Mouse (Mus musculus) embryonic facial prominence, embryonic 12.5 days (tissue): ENCODE measurements around the gene Olfr76. TPM values are rescaled to one million over a fixed set of nuclear protein-coding genes. Genes with fewer than 3 reads are reported as not detected.
"Not testable (repeated sequence)": the region's sequence is repeated elsewhere in the genome, so short reads cannot be mapped to it uniquely, and the experiment has no call there.

Experiments
- ATAC-seq: fragments of 200-750 bp; cut with Nextera tagmentation; 2 replicates; pipeline ENCODE4 v1.8.0; 2017; ENCODE audit not compliant: insufficient number of reproducible peaks, insufficient read depth, low FRiP score, low TSS enrichment
- H3K27ac ChIP-seq: fragments of 300-500 bp; sonication (generic); 2 replicates; pipeline ENCODE4 v1.5.1; 2016; ENCODE audit warnings: mild to moderate bottlenecking
- H3K27me3 ChIP-seq: fragments of 300-500 bp; sonication (generic); 2 replicates; pipeline ENCODE4 v1.6.1; 2016; ENCODE audit warnings: mild to moderate bottlenecking, moderate library complexity
- H3K36me3 ChIP-seq: fragments of 300-500 bp; sonication (generic); 2 replicates; pipeline ENCODE4 v1.6.1; 2016; ENCODE audit warnings: mild to moderate bottlenecking
- H3K4me1 ChIP-seq: fragments of 300-500 bp; sonication (generic); 2 replicates; pipeline ENCODE4 v1.6.1; 2016
- H3K4me2 ChIP-seq: fragments of 300-500 bp; sonication (generic); replicated peaks from 2 replicates; pipeline ENCODE4 v1.6.1; 2016; ENCODE audit warnings: mild to moderate bottlenecking, moderate library complexity
- H3K4me3 ChIP-seq: fragments of 300-500 bp; sonication (generic); 2 replicates; pipeline ENCODE4 v1.5.1; 2016; ENCODE audit warnings: mild to moderate bottlenecking
- H3K9ac ChIP-seq: fragments of 300-500 bp; sonication (generic); 2 replicates; pipeline ENCODE4 v1.6.1; 2016; ENCODE audit warnings: mild to moderate bottlenecking, moderate library complexity
- H3K9me3 ChIP-seq: fragments of 300-500 bp; sonication (generic); 2 replicates; pipeline ENCODE4 v1.6.1; 2016; ENCODE audit warnings: mild to moderate bottlenecking, moderate library complexity
- WGBS: fragments of 180-500 bp; shearing (Covaris S2); methylation state at CpG from one replicate; pipeline ENCODE4 v1.1.7; 2016; 5-methylcytosine and 5-hydroxymethylcytosine counted together
- polyA plus RNA-seq: library from polyadenylated mRNA; unstranded; fragments of >200 nt; fragmentation: Nextera tagmentation; extraction: Ambion mirVana; gene quantifications from 2 replicates; pipeline ENCODE4 v1.2.1, GENCODE M21; 2016

Gene Olfr76
- polyA plus RNA-seq, 1 experiment from 2014 or later, result not detected

DNA sequence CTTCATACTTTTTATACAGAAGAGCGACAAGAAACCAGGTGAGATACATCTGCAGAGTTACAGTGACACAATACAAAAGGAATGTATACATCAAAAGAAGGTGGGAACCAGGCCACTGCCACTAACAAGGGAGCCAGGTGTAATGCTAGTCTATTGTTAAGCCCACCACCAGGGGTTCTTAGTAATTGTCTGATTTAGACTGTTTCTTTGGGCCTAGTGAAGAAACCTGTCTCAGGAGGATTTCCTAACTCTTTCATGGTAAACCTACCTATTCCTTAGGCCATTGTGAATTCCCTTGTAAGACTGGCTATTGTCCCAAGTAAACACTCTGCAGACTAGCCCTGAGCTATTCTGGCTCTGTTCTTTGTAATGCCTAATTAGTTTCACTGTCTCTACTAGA is 53.5 kb downstream of the Olfr76 start:
- 88% methylated on average over 1 of the region's 1 CpGs for WGBS
- not testable (repeated sequence) for H3K27ac ChIP-seq, H3K4me1 ChIP-seq

More for the DNA sequence above, 53.5 kb downstream of the Olfr76 start:
- H3K4me3 ChIP-seq, H3K9me3 ChIP-seq, ATAC-seq, H3K36me3 ChIP-seq, H3K27me3 ChIP-seq, H3K9ac ChIP-seq, H3K4me2 ChIP-seq: not testable (repeated sequence)

Other genes starting within 250 kb of the Olfr76 start
- not detected in 2 replicates for gene Olfr1419, start 248.1 kb downstream of the Olfr76 start, polyA plus RNA-seq
- gene Olfr1420, start 236.6 kb downstream of the Olfr76 start, polyA plus RNA-seq, result 0.14 and 0.15 TPM in 2 replicates
- 19.4 and 20.6 TPM in 2 replicates for gene Patl1, start 210.8 kb downstream of the Olfr76 start, polyA plus RNA-seq
- 5.6 and 6.0 TPM in 2 replicates for gene Osbp, start 157.3 kb downstream of the Olfr76 start, polyA plus RNA-seq
- not detected in 2 replicates for gene Olfr1423, start 81.9 kb downstream of the Olfr76 start, polyA plus RNA-seq
- gene Olfr1424, start 60.5 kb downstream of the Olfr76 start, polyA plus RNA-seq, result not detected in 2 replicates
- not detected in 2 replicates for gene Olfr1425, start 45.5 kb downstream of the Olfr76 start, polyA plus RNA-seq
- gene Olfr1426, start 31.2 kb downstream of the Olfr76 start, polyA plus RNA-seq, result not detected in 2 replicates
- gene Olfr1427, start 19.9 kb downstream of the Olfr76 start, polyA plus RNA-seq, result not detected in 2 replicates
- not detected in 2 replicates for gene Olfr1428, start 7.3 kb downstream of the Olfr76 start, polyA plus RNA-seq
- gene Olfr1555-ps1, start 46.9 kb upstream of the Olfr76 start, polyA plus RNA-seq, result not detected in 2 replicates
- not detected in 2 replicates for gene Olfr1431, start 77.4 kb upstream of the Olfr76 start, polyA plus RNA-seq
- not detected in 2 replicates for gene Olfr1432, start 109.4 kb upstream of the Olfr76 start, polyA plus RNA-seq
- gene Olfr262, start 118.5 kb upstream of the Olfr76 start, polyA plus RNA-seq, result not detected in 2 replicates
- not detected in 2 replicates for gene Olfr235, start 137.8 kb upstream of the Olfr76 start, polyA plus RNA-seq
- gene Olfr1434, start 156.7 kb upstream of the Olfr76 start, polyA plus RNA-seq, result 0.08 TPM in 1 of 2 replicates, not detected in the other
- gene Olfr1436, start 175.9 kb upstream of the Olfr76 start, polyA plus RNA-seq, result not detected in 2 replicates
- not detected in 2 replicates for gene Olfr1437, start 201.9 kb upstream of the Olfr76 start, polyA plus RNA-seq
- gene Olfr1438-ps1, start 212.7 kb upstream of the Olfr76 start, polyA plus RNA-seq, result not detected in 2 replicates